Mouse (Mus musculus) lung, postnatal 0 days (tissue): ENCODE measurements around the gene Ubl7. TPM values are rescaled to one million over a fixed set of nuclear protein-coding genes. Genes with fewer than 3 reads are reported as not detected.

Experiments used
- ATAC-seq: fragments of 200-750 bp; cut with Nextera tagmentation; 2 replicates; pipeline ENCODE4 v1.8.0; 2017; ENCODE audit warnings: moderate library complexity
- DNase-seq: peaks from one replicate; pipeline ENCODE4 v3.0.0-alpha.2; 2016; ENCODE audit warnings: low spot score
- H3K27ac ChIP-seq: fragments of 300-500 bp; sonication (generic); 2 replicates; pipeline ENCODE4 v1.5.1; 2014; ENCODE audit warnings: antibody characterized with exemption, mild to moderate bottlenecking, low read length, mixed read lengths
- H3K27me3 ChIP-seq: fragments of 300-500 bp; sonication (generic); replicated peaks from 2 replicates; pipeline ENCODE4 v1.6.1; 2014; ENCODE audit warnings: low read length, mixed read lengths; ENCODE audit not compliant: insufficient read depth
- H3K36me3 ChIP-seq: fragments of 300-500 bp; sonication (generic); 2 replicates; pipeline ENCODE4 v1.6.1; 2014; ENCODE audit warnings: low read length, mixed read lengths; ENCODE audit not compliant: insufficient read depth
- H3K4me1 ChIP-seq: fragments of 300-500 bp; sonication (generic); 2 replicates; pipeline ENCODE4 v1.6.1; 2014; ENCODE audit warnings: antibody characterized with exemption, low read depth, low read length, mixed read lengths; ENCODE audit not compliant: insufficient read depth
- H3K4me2 ChIP-seq: fragments of 300-500 bp; sonication (generic); replicated peaks from 2 replicates; pipeline ENCODE4 v1.6.1; 2014; ENCODE audit warnings: low read depth, mild to moderate bottlenecking, low read length, moderate library complexity, mixed read lengths
- H3K4me3 ChIP-seq: fragments of 300-500 bp; sonication (generic); 2 replicates; pipeline ENCODE4 v1.5.1; 2014; ENCODE audit warnings: low read depth, low read length
- H3K9ac ChIP-seq: fragments of 300-500 bp; sonication (generic); replicated peaks from 2 replicates; pipeline ENCODE4 v1.6.1; 2014; ENCODE audit warnings: low read depth, mild to moderate bottlenecking
- H3K9me3 ChIP-seq: fragments of 300-500 bp; sonication (generic); 2 replicates; pipeline ENCODE4 v1.6.1; 2016; ENCODE audit warnings: low read length, mixed read lengths
- CTCF ChIP-seq: IDR thresholded peaks from 2 replicates; pipeline ENCODE4 v1.5.1; 2016; ENCODE audit warnings: antibody characterized with exemption, mild to moderate bottlenecking
- EP300 ChIP-seq: IDR thresholded peaks from 2 replicates; pipeline ENCODE4 v1.6.1; 2016; ENCODE audit warnings: antibody characterized with exemption, mild to moderate bottlenecking, control low read depth
- WGBS: fragments of 180-500 bp; shearing (Covaris S2); extraction: QIAGEN DNeasy Blood & Tissue Kit; methylation state at CpG from one replicate; pipeline ENCODE4 v1.1.7; 2014; 5-methylcytosine and 5-hydroxymethylcytosine counted together
- polyA plus RNA-seq: library from polyadenylated mRNA; unstranded; fragments of >200 nt; fragmentation: Nextera tagmentation; extraction: Ambion mirVana; gene quantifications from 2 replicates; pipeline ENCODE4 v1.2.1, GENCODE M21; 2015

The Ubl7 gene
- polyA plus RNA-seq = 120 and 121 TPM in 2 replicates

DNA sequence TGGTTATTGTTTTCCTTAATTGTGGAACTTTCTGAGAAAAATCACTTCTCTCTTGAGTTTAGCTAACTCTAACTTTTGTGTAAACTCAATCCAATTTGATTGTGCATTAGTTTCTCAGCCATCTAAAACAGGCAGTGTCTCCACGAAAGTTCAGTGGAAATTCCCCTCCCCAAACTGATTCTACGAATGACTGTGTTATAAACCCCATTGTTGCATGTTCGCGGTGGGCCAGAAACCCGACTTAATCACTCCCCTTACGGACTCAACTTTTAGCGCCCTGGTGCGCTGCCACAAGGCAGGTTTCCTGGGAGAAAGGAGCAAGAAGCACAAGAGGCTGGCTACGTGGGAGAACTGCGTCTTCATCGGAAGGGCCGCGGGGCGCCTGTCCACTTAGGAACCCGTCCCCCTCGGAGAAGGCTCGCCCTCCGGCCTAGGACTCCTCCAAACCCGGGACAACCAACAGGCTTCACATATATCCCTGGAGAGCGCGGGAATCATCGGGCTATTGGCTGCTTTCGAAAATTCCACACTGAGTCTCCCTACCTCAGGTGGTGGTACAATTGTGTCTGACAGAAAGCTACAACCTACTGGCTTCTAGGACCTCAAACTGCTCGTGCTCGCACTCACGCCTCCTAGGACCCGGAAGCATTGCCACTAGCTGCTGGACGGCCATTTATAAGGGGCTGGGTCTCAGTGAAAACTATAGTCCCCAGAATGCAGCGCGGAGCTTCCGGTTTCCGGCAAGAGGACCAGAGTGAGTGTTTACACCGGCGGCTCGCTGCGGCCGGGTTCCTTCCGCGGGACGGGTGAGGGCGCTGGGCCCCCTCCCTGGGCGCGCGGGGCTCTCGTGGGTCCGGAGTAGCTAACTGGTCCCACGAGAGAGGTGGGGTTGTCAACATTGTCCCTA lies at the start of gene Ubl7:
TSS of gene Ubl7 (plus strand) at position 726 of the 907 bp plus-strand sequence.
- Histone ChIP-seq H3K4me2 (peak within 1 kb of the TSS; percentile 64), H3K4me3 (peak within 1 kb of the TSS; percentile 66), H3K27me3 (no peaks in the 10 kb centered on the region), H3K4me1 (peaks cover 11% of the 10 kb centered on the region), H3K9me3 (no peaks in the 10 kb centered on the region), H3K9ac (peak within 1 kb of the TSS; percentile 63), H3K27ac (peak within 1 kb of the TSS; percentile 83), H3K36me3 (0 out of 2 replicates have a peak, but pooled peaks cover under 1% of the 10 kb centered on the region)
- 1% methylated on average over 47 of the region's 47 CpGs for whole genome bisulfite sequencing
- TF ChIP-seq EP300 (peak; percentile 66), CTCF (peak; percentile 47)
- peak; percentile 99 for ATAC-seq
- DNase-seq = peak; percentile 97

DNA sequence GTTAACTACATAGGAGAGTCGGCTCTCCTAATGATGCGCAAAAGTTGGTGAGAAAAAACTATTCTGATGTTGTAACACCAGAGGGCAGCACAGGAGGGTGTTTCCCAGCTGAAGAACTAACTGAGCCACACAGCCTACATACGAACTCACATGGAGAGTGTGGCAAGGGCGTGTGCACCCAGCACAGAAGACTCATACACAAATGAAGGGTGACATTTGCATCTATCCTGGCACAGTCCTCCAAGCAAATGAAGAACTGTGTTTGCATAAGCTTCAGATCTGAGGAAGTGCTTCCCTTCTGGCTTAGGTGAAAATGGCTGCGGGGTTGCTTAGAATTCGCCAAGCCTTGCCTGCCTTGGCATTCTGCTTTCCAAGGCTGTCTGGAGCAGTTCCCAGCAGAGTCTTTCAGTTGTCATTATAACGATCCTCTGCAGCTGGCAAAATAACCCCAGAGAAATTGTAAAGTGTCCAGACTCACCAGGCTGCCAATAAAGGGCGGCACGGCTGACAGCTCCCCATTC lies 48.8 kb upstream of the Ubl7 start:
- H3K4me3 ChIP-seq = no peak overlapping the region
- H3K4me1 ChIP-seq = no peaks in the 10 kb centered on the region
- no peak overlapping the region for H3K9ac ChIP-seq
- H3K9me3 ChIP-seq = no peaks in the 10 kb centered on the region
- no peak overlapping the region for H3K4me2 ChIP-seq
- 38% methylated on average over 9 of the region's 9 CpGs for WGBS
- TF ChIP-seq CTCF (peak; percentile 80), EP300 (no peak)
- peak; percentile 55; the same call in 1 of the 2 replicates for ATAC-seq
- peak; percentile 84 for DNase-seq
- H3K36me3 ChIP-seq = no peaks in the 10 kb centered on the region
- H3K27me3 ChIP-seq = no peaks in the 10 kb centered on the region
- no peak overlapping the region for H3K27ac ChIP-seq

DNA sequence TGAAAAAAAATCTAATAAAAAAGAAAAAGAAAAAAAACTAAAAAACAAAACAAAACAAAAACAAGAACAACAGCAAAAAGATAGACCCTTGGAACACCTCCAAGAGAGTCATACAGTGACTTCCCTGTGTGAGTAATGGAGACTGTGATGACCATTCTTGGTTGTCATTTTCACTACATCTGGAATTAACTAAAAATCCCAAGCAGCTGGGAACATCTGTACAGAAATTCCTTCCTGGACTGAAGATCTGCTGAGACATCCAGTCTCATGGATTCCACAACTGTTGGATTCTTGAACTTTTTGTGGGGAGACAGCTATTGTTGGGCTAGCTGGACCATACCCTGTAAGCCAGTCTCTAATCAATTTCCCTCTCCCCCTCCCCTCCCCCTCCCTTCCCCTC lies 46.4 kb upstream of the Ubl7 start:
- Histone ChIP-seq H3K27ac (no peak overlapping the region), H3K9ac (no peak overlapping the region), H3K27me3 (no peaks in the 10 kb centered on the region), H3K36me3 (no peaks in the 10 kb centered on the region), H3K4me3 (no peak overlapping the region), H3K4me1 (no peaks in the 10 kb centered on the region), H3K9me3 (no peaks in the 10 kb centered on the region), H3K4me2 (no peak overlapping the region)
- ATAC-seq (peak; percentile 47), DNase-seq (peak; percentile 60)
- no peak for TF ChIP-seq CTCF
- TF ChIP-seq EP300 = no peak

DNA sequence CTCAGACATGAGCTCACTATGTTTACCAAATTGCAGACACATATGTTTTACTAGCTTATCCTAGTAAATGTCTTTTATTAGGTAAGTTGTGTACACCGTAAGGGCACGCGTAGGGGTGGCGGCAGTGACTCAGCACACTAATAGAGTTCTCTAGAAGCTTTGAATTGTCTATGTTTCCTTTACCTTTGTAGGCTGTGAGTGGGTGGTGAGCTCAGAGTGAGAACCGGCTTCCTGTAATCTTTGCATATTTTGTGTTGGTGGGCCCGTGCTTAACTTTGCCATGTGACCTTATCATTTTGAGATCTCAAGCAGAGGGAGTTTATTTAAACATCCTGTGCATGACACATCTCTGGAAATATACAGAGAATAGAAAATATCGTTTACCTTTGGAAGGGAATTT lies 44.2 kb upstream of the Ubl7 start:
- no peak overlapping the region for H3K27ac ChIP-seq
- H3K4me1 ChIP-seq = no peaks in the 10 kb centered on the region
- 52% methylated on average over 7 of the region's 7 CpGs for WGBS
- H3K4me2 ChIP-seq = no peak overlapping the region
- ATAC-seq (peak; percentile 69), DNase-seq (peak; percentile 47)
- TF ChIP-seq EP300 (peak; percentile 83), CTCF (no peak)
- no peak overlapping the region for H3K9ac ChIP-seq
- no peak overlapping the region for H3K4me3 ChIP-seq
- no peaks in the 10 kb centered on the region for H3K27me3 ChIP-seq
- no peaks in the 10 kb centered on the region for H3K9me3 ChIP-seq
- no peaks in the 10 kb centered on the region for H3K36me3 ChIP-seq

DNA sequence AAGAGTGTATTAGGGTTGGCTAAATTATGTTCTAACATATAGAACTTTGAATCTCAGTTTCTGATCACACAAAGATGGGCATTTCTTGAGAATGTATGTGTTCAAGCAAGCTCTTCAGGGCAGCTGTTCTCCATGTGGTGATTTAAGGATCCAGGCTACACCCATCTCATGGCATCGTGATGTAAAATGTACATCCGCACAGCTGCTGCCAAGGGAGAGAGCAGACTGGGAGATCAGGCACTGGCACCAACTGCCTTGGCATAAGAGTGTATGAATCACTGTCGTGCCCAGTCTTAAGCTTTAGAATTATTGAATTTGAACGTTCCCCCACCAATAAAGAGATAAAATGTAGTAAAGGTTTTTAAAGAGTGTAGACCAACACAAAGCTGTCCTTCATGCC lies 43.5 kb upstream of the Ubl7 start:
- Histone ChIP-seq H3K4me2 (no peak overlapping the region), H3K27me3 (no peaks in the 10 kb centered on the region), H3K4me3 (no peak overlapping the region), H3K9ac (no peak overlapping the region), H3K9me3 (no peaks in the 10 kb centered on the region), H3K4me1 (no peaks in the 10 kb centered on the region), H3K27ac (no peak overlapping the region), H3K36me3 (no peaks in the 10 kb centered on the region)
- no peak for DNase-seq
- WGBS = 85% methylated on average over 4 of the region's 4 CpGs
- TF ChIP-seq CTCF = no peak
- no peak for TF ChIP-seq EP300
- no peak for ATAC-seq

GRCm38 (mm10) chr9:57867880-57868279 lies 42.9 kb upstream of the Ubl7 start:
- TF ChIP-seq CTCF (no peak), EP300 (no peak)

More at GRCm38 (mm10) chr9:57867880-57868279, 42.9 kb upstream of the Ubl7 start:
- Histone ChIP-seq H3K9ac (no peak overlapping the region), H3K4me3 (no peak overlapping the region), H3K36me3 (no peaks in the 10 kb centered on the region), H3K4me1 (no peaks in the 10 kb centered on the region), H3K27me3 (no peaks in the 10 kb centered on the region), H3K4me2 (no peak overlapping the region), H3K27ac (no peak overlapping the region), H3K9me3 (no peaks in the 10 kb centered on the region)
- no peak for ATAC-seq
- WGBS = 83% methylated on average over 5 of the region's 5 CpGs
- DNase-seq = no peak
